Mouse (Mus musculus): ENCODE data around the gene Mrtfa. TPM values are rescaled to one million over a fixed set of nuclear protein-coding genes. Genes with fewer than 3 reads are reported as not detected.

The Mrtfa gene
- total RNA-seq, 2 experiments from 2014 or later: 39.4 to 76.4 TPM

- no peak for ATAC-seq (ENCODE audit: poor library complexity, severe bottlenecking)
These were observed 7.9 kb upstream of the Mrtfa start for GRCm38 (mm10) chr15:81198447-81198846.

GRCm38 (mm10) chr15:81197197-81197596 is 6.6 kb upstream of the Mrtfa start:
- no peak for ATAC-seq (ENCODE audit: poor library complexity, severe bottlenecking)

DNA sequence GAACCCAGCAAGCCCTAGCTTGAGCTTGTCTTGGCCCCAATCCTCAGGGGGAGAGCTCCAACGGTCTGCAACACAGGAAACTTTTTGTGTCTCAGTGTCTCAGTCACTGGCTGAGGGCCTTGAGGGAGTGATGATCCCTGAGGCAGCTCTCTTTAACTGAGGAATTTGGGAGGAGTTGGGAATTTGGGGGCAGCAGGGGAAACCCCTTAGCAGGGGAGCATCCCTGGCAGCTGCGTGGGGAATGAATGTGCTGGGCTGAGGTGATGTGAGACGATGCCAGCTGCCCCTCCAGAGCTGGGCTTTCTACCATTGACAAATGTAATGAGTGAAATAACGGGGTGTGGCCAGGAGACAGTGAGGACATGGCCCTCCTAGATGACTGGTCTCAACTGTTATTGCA is 4.9 kb upstream of the Mrtfa start:
- ATAC-seq (ENCODE audit: poor library complexity, severe bottlenecking): no peak

DNA sequence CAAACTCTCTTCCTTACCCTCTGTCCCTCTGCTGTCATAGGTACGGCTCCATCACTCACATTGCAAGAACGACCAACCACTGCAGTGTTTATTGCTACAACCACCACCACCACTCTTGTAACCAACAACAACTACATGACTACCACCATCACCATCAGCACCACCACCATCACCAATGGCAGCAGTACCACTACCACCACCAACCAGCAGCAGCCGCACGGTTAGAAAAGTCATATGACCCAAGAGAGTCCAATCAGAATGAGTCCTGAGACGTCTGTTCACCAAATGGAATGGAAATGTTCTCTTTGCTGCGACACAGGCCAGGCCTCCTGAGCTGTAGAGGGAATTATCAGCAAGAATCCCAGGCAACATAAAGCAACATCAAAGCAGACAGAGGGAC is 4.2 kb upstream of the Mrtfa start:
- no peak for ATAC-seq (ENCODE audit: poor library complexity, severe bottlenecking)

DNA sequence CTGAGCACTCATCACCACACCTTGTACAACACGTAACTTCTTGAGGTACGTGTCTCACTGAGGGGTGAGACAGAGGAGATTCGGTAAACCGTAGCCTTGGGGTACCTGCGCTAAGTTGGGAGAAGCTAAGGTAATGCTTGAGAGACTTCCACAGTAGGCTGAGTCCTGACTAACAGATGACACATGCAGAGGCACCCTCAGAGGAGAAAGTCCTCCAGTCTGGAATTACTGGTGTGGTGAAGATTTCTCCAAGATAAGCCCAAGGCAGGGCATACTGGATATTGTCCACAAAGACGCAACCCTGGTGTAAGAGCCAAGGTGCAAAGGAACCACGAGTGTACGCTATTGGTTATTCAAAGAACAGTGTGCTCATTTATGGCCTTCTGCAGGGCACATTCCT is 2.3 kb upstream of the Mrtfa start:
- ATAC-seq (ENCODE audit: poor library complexity, severe bottlenecking): no peak

DNA sequence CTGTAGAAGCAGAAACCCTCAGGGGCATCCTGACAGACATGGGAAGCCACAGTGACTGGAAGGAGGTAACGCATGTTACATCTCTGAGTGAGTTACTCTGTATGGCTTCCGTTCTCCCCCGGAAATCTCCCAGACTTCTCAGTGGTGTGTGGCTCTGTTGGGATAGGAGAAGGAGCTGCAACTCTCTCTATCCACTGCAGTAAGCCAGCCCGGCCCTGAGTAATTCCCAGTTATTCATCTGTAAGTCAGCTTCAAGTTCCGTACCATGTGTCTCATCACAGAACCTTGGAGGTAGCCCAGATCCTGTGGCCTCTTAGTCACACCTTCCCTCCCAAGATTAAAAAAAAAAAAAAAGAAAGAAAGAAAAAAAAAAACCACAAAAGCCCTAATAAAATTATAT is 1.8 kb upstream of the Mrtfa start:
- no peak for ATAC-seq (ENCODE audit: poor library complexity, severe bottlenecking)

DNA sequence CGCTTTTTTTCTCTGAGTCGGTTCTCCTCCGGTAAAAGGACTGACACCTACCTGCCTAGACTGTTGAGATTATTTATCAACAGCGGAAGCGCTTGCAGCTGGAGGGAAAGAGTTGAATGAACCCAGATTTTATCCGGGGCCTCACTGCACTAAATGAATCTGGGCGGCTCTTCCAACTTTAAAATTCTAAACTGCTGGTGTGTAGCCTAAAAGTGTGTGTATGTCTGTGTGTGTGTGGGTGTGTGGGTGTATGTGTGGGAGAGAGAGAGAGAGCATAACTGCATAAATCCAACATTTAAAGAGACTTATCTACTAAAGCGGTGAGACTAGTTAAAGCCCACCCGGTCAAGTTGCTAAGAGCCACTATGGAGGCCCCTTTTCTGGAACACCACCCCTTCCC is 746 bp upstream of the Mrtfa start:
- ATAC-seq (ENCODE audit: poor library complexity, severe bottlenecking): no peak

DNA sequence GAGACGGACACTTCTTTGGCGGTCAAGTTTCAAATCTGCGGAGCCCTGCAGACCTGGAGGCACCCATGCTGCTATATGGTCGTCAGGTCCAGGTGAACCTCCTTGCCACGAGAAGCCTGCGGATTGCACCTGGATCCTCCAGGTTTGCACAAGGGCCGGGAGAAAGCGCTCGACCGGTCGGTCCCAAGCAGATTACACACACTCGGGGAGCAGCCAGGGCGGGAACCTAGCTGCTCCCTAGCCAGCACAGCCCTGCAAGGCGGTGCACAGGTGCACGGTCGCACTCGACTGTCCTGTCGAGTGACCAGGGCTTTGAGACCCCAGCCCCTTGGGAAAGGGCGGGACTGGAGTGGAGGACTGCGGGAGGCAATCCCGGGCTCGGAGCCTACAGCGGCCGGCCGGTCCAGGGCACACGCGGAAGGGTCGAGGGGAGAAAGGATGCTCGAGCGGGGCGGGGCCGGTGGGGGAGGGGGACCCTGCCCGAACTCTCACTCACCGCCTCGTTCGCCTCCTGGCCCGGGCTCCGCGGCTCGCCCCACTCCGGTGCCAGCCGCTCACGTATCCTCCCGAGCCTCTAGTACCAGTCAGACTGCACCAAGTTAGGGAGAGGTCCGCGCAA is 437 bp downstream of the Mrtfa start:
- no peak for ATAC-seq (ENCODE audit: poor library complexity, severe bottlenecking)

DNA sequence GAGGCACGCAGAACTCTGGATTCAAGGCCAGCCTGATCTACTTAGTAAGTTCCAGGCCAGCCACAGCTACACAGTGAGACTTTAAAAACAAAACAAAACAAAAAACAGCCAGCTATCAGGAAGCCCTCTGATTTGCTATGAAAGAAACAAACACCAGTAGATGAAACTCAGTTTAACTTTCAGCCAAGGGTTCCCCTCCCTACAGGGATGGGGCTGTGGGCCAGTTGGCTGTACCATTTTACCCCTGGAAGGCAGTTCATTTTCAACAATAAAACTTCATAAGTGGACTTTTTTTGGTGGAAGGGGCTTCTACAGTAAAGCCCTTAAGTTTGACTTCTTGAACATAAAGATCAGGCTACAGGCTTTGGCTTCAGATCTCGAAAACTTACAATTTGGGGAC is 1.5 kb downstream of the Mrtfa start:
- ATAC-seq (ENCODE audit: poor library complexity, severe bottlenecking): no peak

DNA sequence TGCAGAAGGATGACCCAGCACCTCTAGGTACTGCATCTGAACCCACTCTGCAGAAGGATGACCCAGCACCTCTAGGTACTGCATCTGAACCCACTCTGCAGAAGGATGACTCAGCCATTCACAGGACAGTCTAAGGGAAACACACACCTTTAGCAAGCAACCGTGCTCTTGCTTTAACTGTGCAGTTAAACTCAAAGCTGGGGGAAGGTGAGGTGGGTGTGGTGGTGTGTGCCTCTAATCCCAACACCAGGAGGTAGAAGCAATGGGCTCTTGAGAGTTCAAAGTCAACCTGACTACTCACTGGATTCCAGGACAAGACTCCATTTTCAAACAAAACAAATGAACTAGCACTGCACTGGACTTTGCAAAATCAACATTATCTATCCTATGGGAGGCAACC is 5.6 kb downstream of the Mrtfa start:
- ATAC-seq (ENCODE audit: poor library complexity, severe bottlenecking): no peak

DNA sequence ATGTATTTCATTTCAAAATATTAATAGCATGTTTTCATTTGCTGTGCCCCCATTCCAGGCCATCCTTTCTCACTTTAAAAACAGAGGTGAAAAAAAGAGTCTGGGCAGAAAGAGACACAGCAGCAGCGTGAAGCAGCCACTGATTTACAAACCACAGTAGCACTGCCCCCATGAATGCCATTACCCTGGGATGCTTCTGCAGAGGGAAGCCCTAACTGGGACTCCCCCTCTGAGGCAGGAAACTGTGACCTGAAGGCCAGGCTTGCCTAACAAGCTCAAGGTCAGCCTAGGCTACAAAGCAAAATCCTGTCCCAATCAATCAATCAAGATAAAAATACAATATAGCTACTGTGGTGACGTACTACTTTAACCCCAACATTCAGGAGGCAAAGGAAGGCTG is 9.3 kb downstream of the Mrtfa start:
- no peak for ATAC-seq (ENCODE audit: poor library complexity, severe bottlenecking)

GRCm38 (mm10) chr15:81179523-81179922 is 11.0 kb downstream of the Mrtfa start:
- ATAC-seq (ENCODE audit: poor library complexity, severe bottlenecking): no peak

- no peak for ATAC-seq (ENCODE audit: poor library complexity, severe bottlenecking)
These were observed 11.9 kb downstream of the Mrtfa start for GRCm38 (mm10) chr15:81178703-81179102.

- ATAC-seq (ENCODE audit: poor library complexity, severe bottlenecking): no peak
These were observed 12.7 kb downstream of the Mrtfa start for GRCm38 (mm10) chr15:81177860-81178259.

DNA sequence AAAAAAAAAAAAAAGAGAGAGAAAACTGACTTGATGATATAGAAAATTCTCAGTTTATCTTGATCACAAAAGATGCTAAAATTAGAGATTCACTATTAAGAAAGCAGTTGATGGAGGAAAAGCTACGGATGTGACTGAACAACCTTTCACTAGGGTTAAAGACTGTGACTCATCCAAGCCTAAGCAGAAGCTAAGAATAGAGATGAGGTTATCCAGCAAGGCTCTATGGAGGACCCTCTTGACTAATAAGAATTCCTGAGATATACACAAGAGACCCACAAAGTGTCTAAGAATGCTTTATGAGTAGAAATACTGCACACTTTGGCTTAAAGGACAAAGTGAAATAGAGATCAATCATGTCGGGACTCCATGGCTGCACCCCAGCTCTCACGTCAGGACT is 14.9 kb downstream of the Mrtfa start:
- no peak for ATAC-seq (ENCODE audit: poor library complexity, severe bottlenecking)

- no peak for ATAC-seq (ENCODE audit: poor library complexity, severe bottlenecking)
These were observed 18.3 kb downstream of the Mrtfa start for GRCm38 (mm10) chr15:81172259-81172658.

- ATAC-seq (ENCODE audit: poor library complexity, severe bottlenecking): no peak
These were observed 21.8 kb downstream of the Mrtfa start for GRCm38 (mm10) chr15:81168735-81169134.

DNA sequence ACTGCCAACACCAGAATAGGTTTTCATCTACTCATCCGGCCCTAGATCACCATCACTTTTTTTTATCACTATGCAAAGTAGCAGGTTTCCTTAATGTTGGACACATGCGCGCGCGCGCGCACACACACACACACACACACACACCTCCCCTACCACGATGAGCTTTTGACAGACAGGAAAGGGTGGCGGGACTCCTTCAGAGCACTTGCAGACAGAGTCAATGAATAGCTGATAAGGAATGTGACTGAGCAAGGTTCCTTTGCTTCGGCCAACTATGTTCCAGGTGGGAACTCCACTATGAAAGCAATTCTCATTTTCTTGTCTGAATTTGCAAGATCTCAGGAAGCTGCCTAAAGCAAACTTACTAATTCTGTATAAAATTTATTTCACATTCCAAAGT is 22.7 kb downstream of the Mrtfa start:
- ATAC-seq (ENCODE audit: poor library complexity, severe bottlenecking): no peak

DNA sequence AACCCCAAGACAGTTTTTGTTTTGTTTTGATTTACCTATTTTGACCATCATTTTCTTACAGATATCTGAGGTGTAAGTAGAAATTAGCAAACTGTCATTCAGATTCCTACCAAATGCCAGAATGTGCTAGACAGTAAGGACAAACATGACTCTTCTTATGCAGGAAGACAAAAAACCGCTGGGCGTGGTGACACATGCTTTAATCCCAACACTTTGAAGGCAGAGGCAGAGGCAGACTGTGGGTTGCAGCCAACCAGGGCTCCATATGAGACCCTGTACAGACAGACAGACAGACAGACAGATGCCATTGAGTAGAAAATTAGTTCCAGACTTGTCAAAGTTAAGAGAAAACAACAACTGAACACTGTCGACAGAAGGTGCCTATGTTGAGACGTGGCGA is 24.3 kb downstream of the Mrtfa start:
- ATAC-seq (ENCODE audit: poor library complexity, severe bottlenecking): no peak

GRCm38 (mm10) chr15:81164560-81165310 is 25.8 kb downstream of the Mrtfa start:
- no peak for ATAC-seq (ENCODE audit: poor library complexity, severe bottlenecking)

DNA sequence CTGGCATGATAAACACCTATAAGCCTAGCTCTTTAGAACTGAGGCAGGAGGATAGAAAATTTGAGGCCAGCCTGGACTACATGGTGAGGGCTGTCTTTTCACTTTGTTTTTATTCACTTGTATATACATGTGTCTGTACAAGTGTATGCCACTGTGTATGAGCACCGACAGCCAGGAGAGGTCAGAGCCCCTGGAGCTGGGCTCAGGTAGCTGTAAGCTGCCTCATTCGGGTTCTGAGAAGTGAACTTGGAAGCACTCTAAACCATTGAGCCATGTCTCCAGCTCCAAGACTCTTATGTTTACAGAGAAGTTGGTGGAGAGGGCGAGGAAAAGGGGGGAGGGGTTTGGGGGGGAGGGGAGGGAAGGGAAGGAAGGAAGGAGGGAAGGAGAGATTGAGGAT is 29.0 kb downstream of the Mrtfa start:
- no peak for ATAC-seq (ENCODE audit: poor library complexity, severe bottlenecking)

- ATAC-seq (ENCODE audit: poor library complexity, severe bottlenecking): no peak
These were observed 29.9 kb downstream of the Mrtfa start for GRCm38 (mm10) chr15:81160677-81161076.

DNA sequence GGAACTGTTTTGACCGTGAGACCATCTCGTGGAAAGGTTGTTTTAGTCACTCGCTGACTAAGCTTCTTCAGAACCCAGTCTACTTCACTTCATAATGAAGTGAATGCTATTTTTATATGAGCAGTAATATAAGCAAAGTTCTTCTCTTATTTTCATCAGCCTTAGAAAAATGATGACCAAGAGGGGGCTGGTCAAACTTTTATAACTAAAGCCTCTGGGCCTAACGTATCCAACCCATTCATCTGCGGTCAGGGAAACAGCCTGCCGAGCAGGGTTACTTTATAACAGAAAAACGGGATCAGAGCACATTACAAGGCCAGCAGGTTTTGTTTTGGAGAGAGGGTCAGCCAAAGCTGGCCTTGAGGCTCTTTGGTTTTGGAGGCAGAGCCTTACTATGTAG is 31.3 kb downstream of the Mrtfa start:
- ATAC-seq (ENCODE audit: poor library complexity, severe bottlenecking): no peak

Data from megakaryocyte, adult 5-6 weeks (primary cell).